Mouse (Mus musculus) lung, embryonic 15.5 days (tissue): ENCODE results near the gene Rpl35a. TPM values are rescaled to one million over a fixed set of nuclear protein-coding genes. Genes with fewer than 3 reads are reported as not detected.

Experiments used
- ATAC-seq: fragments of 200-750 bp; cut with Nextera tagmentation; 2 replicates; pipeline ENCODE4 v1.8.0; 2017; ENCODE audit warnings: moderate number of reproducible peaks, borderline replicate concordance; ENCODE audit not compliant: low FRiP score, low TSS enrichment; ENCODE audit errors: extremely low read depth
- H3K27ac ChIP-seq: fragments of 300-500 bp; sonication (generic); 2 replicates; pipeline ENCODE4 v1.5.1; 2015; ENCODE audit warnings: moderate library complexity, mild to moderate bottlenecking, inconsistent platforms
- H3K27me3 ChIP-seq: fragments of 300-500 bp; sonication (generic); 2 replicates; pipeline ENCODE4 v1.6.1; 2015; ENCODE audit warnings: inconsistent platforms
- H3K36me3 ChIP-seq: fragments of 300-500 bp; sonication (generic); 2 replicates; pipeline ENCODE4 v1.6.1; 2015; ENCODE audit warnings: inconsistent platforms
- H3K4me1 ChIP-seq: fragments of 300-500 bp; sonication (generic); 2 replicates; pipeline ENCODE4 v1.6.1; 2015; ENCODE audit warnings: inconsistent platforms
- H3K4me2 ChIP-seq: fragments of 300-500 bp; sonication (generic); 2 replicates; pipeline ENCODE4 v1.6.1; 2015; ENCODE audit warnings: inconsistent platforms, mild to moderate bottlenecking, moderate library complexity
- H3K4me3 ChIP-seq: fragments of 300-500 bp; sonication (generic); 2 replicates; pipeline ENCODE4 v1.5.1; 2015; ENCODE audit warnings: mild to moderate bottlenecking, inconsistent platforms
- H3K9ac ChIP-seq: fragments of 300-500 bp; sonication (generic); 2 replicates; pipeline ENCODE4 v1.6.1; 2015; ENCODE audit warnings: inconsistent platforms
- H3K9me3 ChIP-seq: fragments of 300-500 bp; sonication (generic); 2 replicates; pipeline ENCODE4 v1.6.1; 2016; ENCODE audit warnings: inconsistent platforms
- WGBS: fragments of 180-500 bp; shearing (Covaris S2); methylation state at CpG from one replicate; pipeline ENCODE4 v1.1.7; 2015; 5-methylcytosine and 5-hydroxymethylcytosine counted together
- microRNA counts: library from miRNA; unstranded; fragments of <30 nt; microRNA quantifications from one replicate; lab custom pipeline; 2016
- microRNA-seq: library from miRNA; unstranded; fragments of <30 nt; microRNA quantifications from one replicate; pipeline ENCODE4, GENCODE M21; 2016
- polyA plus RNA-seq: library from polyadenylated mRNA; unstranded; fragments of >200 nt; fragmentation: Nextera tagmentation; extraction: Ambion mirVana; gene quantifications from 2 replicates; pipeline ENCODE4 v1.2.1, GENCODE M21; 2015

Gene Rpl35a
- polyA plus RNA-seq, 1 experiment from 2014 or later: 891 TPM

DNA sequence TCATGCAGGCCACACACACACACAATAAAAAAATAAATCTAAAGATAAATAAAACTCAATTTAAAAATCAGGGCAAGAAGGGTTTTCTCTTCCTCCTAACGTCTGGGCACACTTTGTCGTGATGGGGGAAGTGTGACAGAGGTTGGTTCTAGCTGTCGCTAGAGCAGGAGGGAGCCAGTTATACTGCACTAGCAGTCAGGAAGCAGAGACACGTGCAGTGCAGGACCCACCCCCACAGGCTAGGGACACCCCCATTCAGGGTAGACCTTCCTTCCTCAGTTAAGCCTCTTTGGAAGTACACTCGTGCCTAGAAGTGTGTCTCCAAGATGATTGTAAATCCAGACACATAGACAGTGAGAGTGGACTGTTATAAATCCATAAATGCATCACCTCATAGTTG is 18.7 kb downstream of the Rpl35a start:
- H3K4me3 ChIP-seq: no peak overlapping the region
- no peaks in the 10 kb centered on the region for H3K9me3 ChIP-seq
- no peak overlapping the region for H3K27ac ChIP-seq
- H3K4me1 ChIP-seq: no peaks in the 10 kb centered on the region
- H3K9ac ChIP-seq: no peak overlapping the region
- no peaks in the 10 kb centered on the region for H3K27me3 ChIP-seq
- H3K36me3 ChIP-seq: peaks cover 13% of the 10 kb centered on the region; the same call in 1 of the 2 replicates
- ATAC-seq: no peak
- WGBS: 54% methylated on average over 5 of the region's 5 CpGs
- H3K4me2 ChIP-seq: no peak overlapping the region

DNA sequence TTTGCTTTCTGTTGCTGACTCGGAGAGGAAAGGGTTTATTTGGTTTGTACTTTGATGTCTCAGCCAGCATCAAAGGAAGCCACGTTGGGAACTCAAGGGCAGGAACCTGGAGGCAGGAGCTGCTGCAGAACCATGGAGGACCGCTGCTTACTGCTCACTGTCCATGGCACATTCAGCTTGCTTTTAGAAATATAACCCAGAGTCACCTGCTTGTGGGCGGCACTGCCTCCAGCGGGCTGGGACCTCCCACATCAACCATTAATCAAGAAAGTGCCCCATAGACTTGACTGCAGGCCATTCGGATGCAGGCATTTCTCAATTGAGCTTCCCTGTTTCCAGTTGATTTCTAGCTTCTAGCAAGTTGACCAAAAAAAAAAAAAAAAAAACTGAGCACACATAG is 19.8 kb downstream of the Rpl35a start:
- H3K4me2 ChIP-seq: no peak overlapping the region
- ATAC-seq: no peak
- no peaks in the 10 kb centered on the region for H3K4me1 ChIP-seq
- no peaks in the 10 kb centered on the region for H3K27me3 ChIP-seq
- H3K9me3 ChIP-seq: no peaks in the 10 kb centered on the region
- H3K27ac ChIP-seq: no peak overlapping the region
- H3K36me3 ChIP-seq: peaks cover 10% of the 10 kb centered on the region; the same call in 1 of the 2 replicates
- WGBS: 48% methylated on average over 6 of the region's 6 CpGs
- H3K4me3 ChIP-seq: no peak overlapping the region
- H3K9ac ChIP-seq: no peak overlapping the region

DNA sequence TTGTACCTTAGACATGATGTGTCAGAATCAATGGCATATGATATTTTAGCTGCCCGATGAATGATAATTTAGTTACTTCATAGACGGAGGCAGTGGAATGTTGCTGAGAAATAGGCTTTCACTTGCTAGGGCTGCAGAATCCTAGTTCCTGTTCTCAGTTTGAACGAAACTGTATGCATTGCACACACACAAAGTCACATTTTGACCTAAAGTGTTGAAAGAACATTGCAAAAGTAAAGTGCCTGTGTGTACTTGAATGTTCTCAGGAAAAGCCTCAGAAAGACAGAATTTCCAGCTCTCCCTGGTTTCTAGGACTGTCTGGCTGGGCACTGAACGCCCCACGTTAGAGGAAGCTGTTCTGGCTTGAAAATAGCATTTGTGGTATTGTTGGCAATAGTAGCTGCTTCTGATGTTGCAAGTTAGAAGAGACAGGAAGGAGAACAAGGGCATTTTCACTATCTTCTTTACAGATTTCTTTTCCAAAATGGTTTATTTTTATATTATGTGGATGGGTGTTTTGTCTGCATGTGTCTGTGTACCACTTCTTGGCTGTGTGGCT is 20.9 kb downstream of the Rpl35a start:
- no peaks in the 10 kb centered on the region for H3K27me3 ChIP-seq
- no peak overlapping the region for H3K27ac ChIP-seq
- H3K9me3 ChIP-seq: no peaks in the 10 kb centered on the region
- H3K4me3 ChIP-seq: no peak overlapping the region
- H3K9ac ChIP-seq: no peak overlapping the region
- WGBS: 83% methylated on average over 5 of the region's 5 CpGs
- no peak for ATAC-seq
- 0 out of 2 replicates have a peak, but pooled peaks cover 8% of the 10 kb centered on the region for H3K36me3 ChIP-seq
- H3K4me1 ChIP-seq: no peaks in the 10 kb centered on the region
- H3K4me2 ChIP-seq: no peak overlapping the region

- H3K4me1 ChIP-seq: no peaks in the 10 kb centered on the region
- H3K36me3 ChIP-seq: 0 out of 2 replicates have a peak, but pooled peaks cover 2% of the 10 kb centered on the region
- no peak overlapping the region for H3K9ac ChIP-seq
- H3K27me3 ChIP-seq: no peaks in the 10 kb centered on the region
- H3K4me2 ChIP-seq: no peak overlapping the region
- ATAC-seq: no peak
- no peak overlapping the region for H3K27ac ChIP-seq
- no peaks in the 10 kb centered on the region for H3K9me3 ChIP-seq
- WGBS: 93% methylated on average over 7 of the region's 7 CpGs
- H3K4me3 ChIP-seq: no peak overlapping the region
Observed at GRCm38 (mm10) chr16:33080063-33080462, 23.8 kb downstream of the Rpl35a start.

GRCm38 (mm10) chr16:33082951-33083350 is 26.7 kb downstream of the Rpl35a start:
- no peak for ATAC-seq
- H3K4me2 ChIP-seq: no peak overlapping the region
- no peaks in the 10 kb centered on the region for H3K9me3 ChIP-seq
- H3K4me3 ChIP-seq: no peak overlapping the region
- 87% methylated on average over 6 of the region's 6 CpGs for WGBS
- H3K27me3 ChIP-seq: no peaks in the 10 kb centered on the region
- no peak overlapping the region for H3K27ac ChIP-seq
- no peaks in the 10 kb centered on the region for H3K36me3 ChIP-seq
- no peak overlapping the region for H3K9ac ChIP-seq
- H3K4me1 ChIP-seq: no peaks in the 10 kb centered on the region

- no peaks in the 10 kb centered on the region for H3K4me1 ChIP-seq
- H3K27me3 ChIP-seq: no peaks in the 10 kb centered on the region
- no peaks in the 10 kb centered on the region for H3K9me3 ChIP-seq
- no peak overlapping the region for H3K27ac ChIP-seq
- H3K4me2 ChIP-seq: no peak overlapping the region
- 94% methylated on average over 2 of the region's 2 CpGs for WGBS
- no peak overlapping the region for H3K4me3 ChIP-seq
- H3K36me3 ChIP-seq: no peaks in the 10 kb centered on the region
- ATAC-seq: no peak
- no peak overlapping the region for H3K9ac ChIP-seq
Observed at GRCm38 (mm10) chr16:33083996-33084395, 27.7 kb downstream of the Rpl35a start.

DNA sequence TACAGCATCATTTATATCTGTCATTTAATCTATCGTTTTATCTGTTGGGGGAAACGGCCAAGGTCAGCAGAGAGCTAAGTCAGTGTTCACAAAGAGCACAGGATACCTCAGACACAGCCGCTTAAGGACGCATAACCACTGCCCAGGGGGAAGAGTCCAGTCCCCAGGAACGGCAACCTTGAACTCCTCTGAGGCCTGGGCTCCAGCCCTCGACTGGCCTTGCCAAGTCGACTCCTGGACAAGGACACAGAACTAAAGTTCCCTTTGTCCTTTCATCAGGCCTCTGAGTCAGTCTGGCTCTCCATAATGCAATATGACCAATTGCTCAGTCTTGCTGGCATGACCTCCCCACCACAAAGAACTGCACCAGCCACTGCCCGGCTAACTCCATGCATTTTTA is 29.4 kb downstream of the Rpl35a start:
- Histone ChIP-seq H3K27me3 (no peaks in the 10 kb centered on the region), H3K9me3 (no peaks in the 10 kb centered on the region), H3K9ac (no peak overlapping the region), H3K4me3 (no peak overlapping the region), H3K4me2 (no peak overlapping the region), H3K4me1 (no peaks in the 10 kb centered on the region), H3K36me3 (0 out of 2 replicates have a peak, but pooled peaks cover 6% of the 10 kb centered on the region), H3K27ac (no peak overlapping the region)
- WGBS: 62% methylated on average over 8 of the region's 8 CpGs
- no peak for ATAC-seq

MicroRNA genes within 50 kb of the gene (microRNA counts, 519-probe panel; counts per million panel counts)
- 19.7 counts per million for microRNA mmu-miR-1947 (lab: Ali Mortazavi, UCI)

Small RNAs within 50 kb of the gene (microRNA-seq; reads per million reads assigned to microRNA genes)
- gene Gm22231: not detected
- 4.8 reads per million, percentile 20 among the genes with 10 or more reads in this experiment for gene Mir1947

Other genes starting within 250 kb of the Rpl35a start
- gene Smbd1, start 246.0 kb upstream of the Rpl35a start, polyA plus RNA-seq: not detected in 2 replicates
- gene Fyttd1, start 179.0 kb upstream of the Rpl35a start, polyA plus RNA-seq: 92.4 and 101 TPM in 2 replicates
- gene Rubcn, start 178.7 kb upstream of the Rpl35a start, polyA plus RNA-seq: 18.2 and 18.8 TPM in 2 replicates
- gene Lrch3, start 142.4 kb upstream of the Rpl35a start, polyA plus RNA-seq: 20.4 and 21.6 TPM in 2 replicates
- 4.1 and 4.3 TPM in 2 replicates for gene Iqcg, start 235 bp upstream of the Rpl35a start, polyA plus RNA-seq
- 1.7 and 4.2 TPM in 2 replicates for gene Lmln, start 6.1 kb downstream of the Rpl35a start, polyA plus RNA-seq
- 19.1 and 20.0 TPM in 2 replicates for gene Osbpl11, start 128.6 kb downstream of the Rpl35a start, polyA plus RNA-seq
- gene Snx4, start 195.0 kb downstream of the Rpl35a start, polyA plus RNA-seq: 114 and 117 TPM in 2 replicates